Mouse (Mus musculus) fat pad, adult 2 months (tissue): Measurements from ENCODE around the gene Adat3.

Source experiments
- DNase-seq: peaks from one replicate; pipeline ENCODE4 v3.0.0-alpha.2; 2011; ENCODE audit warnings: low read depth, low spot score; ENCODE audit errors: extremely low read depth

Adat3 gene

DNA sequence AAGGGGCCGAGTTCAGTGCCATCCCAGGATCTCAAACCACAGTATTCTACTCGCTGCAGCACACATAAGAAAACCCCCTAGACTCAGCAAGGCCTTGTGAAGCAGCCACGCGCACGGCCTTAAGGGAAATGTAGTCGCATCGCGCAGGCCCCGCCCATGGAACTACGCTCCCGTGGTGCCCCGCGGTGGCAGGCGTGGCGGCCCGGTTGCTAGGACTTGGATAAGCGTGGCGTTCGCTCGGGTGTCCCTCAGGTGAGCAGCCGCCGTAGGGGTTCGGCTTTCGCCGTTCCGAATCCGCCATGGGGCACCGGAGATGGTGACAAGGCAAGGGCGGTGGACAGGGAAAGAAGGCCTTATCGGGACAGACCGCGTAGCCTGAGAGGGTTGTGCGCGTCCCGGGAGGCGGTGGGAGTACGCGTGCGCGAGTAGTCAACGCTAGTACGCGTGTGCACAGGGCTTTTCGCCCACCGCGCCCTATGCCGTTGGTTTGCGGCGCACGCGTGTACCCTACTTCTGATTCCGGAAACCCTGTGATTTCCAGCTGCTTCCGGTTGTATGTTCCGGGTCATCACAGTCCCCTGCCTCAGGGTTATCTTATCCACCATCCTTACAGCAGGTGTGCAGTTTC is at the start of gene Adat3, which contains the start of gene Scamp4:
Gene Adat3 (plus strand): TSS at position 183 of the 628 bp plus-strand sequence.
Gene Scamp4 (plus strand): TSS at position 175 of the 628 bp plus-strand sequence.
- no peak for DNase-seq

- DNase-seq: no peak
Observed at GRCm38 (mm10) chr10:80553575-80553974, 49.1 kb upstream of the Adat3 start.

GRCm38 (mm10) chr10:80553997-80554396 is 48.7 kb upstream of the Adat3 start:
- DNase-seq: no peak

- DNase-seq: no peak
Observed at GRCm38 (mm10) chr10:80557346-80557965, 45.2 kb upstream of the Adat3 start.

- DNase-seq: no peak
Observed at GRCm38 (mm10) chr10:80559431-80559830, 43.2 kb upstream of the Adat3 start.

- DNase-seq: no peak
Observed at GRCm38 (mm10) chr10:80560621-80561020, 42.1 kb upstream of the Adat3 start.

DNA sequence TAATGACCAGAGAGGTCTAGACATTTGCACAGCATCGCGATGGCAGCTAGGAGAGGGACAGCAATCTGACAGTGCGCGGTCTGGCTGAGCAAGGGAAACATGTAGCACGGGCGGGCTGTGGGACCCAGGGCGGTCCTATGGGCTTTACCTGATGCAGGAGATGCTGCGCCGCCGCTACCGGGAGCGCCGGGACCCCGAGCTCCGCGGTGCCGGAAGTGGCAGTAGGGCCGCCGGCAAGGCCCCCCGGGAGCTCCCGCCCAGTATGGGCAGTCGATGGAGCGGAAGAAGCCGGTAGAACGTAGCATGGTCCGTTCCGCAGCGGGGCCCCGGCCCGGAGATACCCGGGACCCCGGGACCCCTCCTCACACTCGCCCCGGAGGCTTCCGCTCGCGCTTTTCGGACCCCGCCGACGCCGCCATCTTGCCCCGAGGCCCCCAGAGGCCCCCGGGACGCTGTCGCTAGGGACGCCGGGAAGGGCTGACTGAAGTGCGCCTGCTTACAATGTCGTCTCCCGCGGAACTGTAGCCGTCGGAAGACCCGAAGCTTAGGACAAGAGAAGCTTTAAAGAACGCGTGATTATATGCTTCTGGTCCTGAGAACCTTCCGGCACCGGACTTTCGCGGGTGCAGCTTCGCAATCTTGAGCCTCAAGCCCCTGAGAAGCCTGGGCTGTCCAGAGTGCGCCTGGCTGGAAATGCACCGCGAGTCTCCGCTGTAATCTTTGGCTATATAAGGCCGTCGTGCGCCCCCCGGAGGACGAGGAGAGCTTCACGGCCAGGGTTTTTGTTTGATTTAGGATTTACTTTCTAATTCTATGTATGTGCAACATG is 41.4 kb upstream of the Adat3 start, which contains the start of gene Rexo1:
Gene Rexo1 (minus strand): TSS at position 445 of the 829 bp plus-strand sequence.
- peak; percentile 56 for DNase-seq

DNA sequence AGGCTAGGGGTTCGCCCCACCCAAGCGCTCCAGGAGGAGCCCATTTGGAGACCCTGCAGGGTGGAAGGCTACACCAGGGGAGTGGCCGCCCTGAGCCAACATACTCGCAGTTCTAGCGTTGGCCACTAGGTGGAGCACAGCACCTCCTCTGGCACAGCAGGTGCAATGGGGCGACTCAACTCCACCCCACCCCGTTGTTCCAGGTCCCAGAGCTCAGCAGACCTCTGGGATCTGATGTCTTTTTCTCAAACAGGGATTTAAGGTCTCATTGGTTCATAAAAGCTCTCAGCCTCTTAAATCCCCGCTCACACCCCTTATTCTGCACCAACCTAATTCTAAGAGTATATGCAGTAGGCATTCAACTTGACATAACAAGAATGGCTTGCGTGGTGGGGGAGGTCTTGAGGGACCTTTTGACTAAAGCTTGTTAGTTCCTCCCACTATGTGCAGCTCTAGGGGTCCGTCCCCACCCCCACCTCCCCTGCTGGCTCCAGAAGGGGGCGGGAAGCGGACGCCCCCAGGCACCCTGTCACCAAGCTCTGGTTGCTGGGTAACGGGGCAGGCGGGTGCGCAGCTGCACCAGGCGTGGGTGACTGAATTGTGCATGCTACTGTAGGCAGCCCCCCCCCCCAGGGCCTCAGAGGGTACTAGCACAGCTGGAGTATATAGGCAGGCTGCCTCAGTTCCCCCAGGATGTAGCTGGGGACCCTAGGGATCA is 36.1 kb upstream of the Adat3 start:
- no peak for DNase-seq

- no peak for DNase-seq
Observed at GRCm38 (mm10) chr10:80568876-80569275, 33.8 kb upstream of the Adat3 start.

DNA sequence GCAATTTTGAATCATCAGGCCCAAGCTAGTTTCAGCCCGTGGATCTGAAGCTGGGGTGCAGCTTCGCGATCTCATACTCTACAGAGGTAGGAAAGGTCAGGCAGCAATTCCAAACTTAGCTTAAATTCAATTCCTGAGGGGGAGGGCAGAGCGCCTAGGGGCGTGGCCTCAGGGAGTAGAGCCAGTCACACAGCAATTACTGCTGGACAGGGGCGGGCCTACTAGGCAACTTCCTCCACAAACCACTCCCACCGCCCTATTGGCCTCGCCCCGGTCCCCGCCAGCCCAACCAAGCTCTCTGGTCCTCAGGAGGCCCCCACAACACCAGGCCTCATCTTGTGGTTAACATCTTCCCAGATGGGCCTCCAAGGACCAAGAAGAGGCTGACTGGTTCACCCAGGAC is 33.0 kb upstream of the Adat3 start:
- no peak for DNase-seq

GRCm38 (mm10) chr10:80570419-80570818 is 32.3 kb upstream of the Adat3 start:
- no peak for DNase-seq

DNA sequence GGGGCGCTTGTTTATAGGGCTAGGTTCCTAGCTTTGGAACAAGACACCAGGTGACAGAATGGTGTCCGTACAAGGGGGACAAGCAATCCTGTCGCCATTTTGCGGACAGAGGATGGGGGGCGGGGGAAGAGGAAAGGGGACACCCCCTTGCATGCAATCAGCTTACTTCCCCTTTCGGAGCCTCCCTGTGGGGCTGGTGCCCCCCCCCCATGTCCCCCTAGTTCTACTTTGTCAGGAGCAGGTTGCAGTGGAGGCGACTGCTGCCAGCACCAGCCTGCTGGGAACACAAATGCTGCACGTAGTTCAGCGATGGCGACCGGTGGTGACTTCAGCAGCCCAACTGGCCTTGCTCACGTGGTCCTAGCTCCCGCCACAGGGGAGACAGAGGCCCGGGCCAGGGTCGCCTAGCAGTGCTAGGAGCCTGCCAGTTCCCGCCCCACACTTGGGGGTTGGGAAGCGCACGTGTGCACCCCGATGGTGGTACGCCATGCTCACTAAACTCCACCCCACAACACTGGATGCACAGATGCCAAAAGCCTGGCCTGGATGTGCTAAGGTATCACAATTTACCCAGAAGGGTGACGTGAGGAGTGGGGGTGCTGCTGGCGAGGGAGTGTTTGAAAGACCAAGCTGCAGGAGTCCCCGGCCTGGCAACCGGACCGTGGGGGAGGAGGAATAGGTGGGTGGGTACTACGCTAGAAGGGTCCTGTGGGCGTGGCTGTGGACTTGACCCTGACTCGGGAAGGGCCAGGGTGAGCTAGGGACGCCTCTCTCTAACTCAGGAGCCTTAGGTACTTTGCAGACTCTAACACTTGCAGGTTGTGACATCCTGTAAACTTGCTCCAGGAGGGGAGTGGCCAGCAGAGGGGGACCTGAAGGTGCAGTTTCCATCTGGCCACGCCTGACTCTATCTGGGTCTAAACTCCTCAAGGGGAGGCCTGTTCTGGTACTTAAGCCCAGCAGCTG is 31.5 kb upstream of the Adat3 start:
- no peak for DNase-seq

GRCm38 (mm10) chr10:80572477-80572876 is 30.2 kb upstream of the Adat3 start:
- no peak for DNase-seq

GRCm38 (mm10) chr10:80573944-80574343 is 28.7 kb upstream of the Adat3 start:
- no peak for DNase-seq

- no peak for DNase-seq
Observed at GRCm38 (mm10) chr10:80574896-80575295, 27.8 kb upstream of the Adat3 start.

- no peak for DNase-seq
Observed at GRCm38 (mm10) chr10:80575925-80576324, 26.8 kb upstream of the Adat3 start.

DNA sequence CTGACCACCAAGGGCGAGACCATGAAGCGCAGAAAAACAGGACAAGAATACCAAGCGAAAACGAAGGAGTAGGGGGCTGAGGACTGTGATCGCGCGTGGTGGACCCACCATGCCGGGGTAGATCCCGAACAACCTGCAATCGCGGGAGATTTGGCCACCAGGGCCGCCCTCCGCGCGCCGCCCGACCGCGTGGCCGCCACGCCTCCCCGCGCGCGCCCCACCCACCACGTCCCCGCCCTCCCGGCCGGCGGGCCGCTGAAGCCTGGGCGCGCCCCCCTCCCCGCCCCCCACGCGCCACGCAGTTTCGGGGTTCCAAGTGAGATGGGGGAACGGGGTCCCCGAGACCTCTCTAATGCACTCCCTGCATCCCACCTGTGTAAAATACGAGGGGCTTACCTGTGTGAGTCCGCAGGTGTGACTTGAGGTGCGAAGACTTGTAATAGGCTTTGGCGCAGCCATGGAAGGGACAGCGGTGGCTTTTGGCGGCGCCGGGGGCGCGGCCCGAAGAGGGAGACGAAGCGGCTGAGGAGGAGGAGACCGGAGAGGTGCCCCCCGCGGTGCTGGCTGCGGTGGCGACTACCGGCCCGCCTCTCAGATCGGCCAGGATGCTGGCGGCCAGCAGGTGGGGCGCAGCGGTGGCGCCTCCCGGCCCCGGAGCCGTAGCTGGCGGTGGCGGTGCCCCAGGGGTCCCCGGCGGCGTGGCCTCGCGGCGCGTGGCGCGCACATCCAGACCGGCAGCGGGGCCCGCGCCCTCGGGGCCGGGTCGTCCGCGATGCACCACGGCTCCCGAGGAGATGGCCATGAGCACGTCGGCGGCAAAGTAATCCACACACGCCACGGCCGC is 26.1 kb upstream of the Adat3 start:
- no peak for DNase-seq

DNA sequence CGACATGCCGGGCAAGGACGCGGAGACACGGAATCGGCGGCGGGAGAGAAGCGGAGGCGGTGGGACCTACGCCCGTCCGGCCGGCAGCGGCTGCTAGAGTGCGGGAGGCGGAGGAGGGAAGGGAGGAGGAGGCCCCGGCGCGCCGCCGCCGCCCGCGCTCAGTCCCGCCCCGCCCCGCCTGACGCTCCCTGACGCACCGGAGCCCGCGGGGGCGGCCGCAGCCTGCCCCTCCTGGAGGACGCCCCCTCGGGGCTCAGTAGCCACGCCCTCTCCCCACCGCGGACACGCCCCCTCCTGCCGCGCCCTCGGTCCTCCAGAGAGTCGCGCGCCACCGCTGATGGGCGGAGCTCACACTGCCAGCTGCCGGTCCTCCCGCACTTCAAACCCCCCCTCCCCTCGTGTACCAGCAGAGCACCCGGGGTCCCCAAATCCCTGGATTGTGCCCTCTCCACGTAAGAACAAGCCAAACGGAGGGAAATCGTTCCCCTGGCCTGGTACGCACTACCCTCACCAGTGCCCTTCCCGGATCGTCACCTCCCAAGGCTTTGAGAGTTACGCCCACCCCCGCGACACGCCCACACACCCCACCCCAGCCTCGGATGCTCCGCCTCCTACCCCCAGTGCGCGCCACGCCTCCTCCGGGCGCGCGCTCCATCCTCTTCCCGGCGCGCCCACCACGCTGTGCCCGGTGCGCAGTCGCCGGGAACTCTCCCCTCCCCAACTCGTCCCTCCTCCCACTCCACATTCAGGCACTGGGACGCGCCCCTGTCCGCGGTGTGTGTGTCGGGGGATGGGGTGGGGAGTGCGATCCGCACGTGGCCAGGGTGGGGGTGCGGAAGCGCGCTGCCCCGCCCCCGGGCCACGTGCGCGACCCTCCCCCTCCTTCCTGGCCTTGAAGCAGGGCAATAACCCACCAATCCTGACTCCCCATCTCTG is 25.2 kb upstream of the Adat3 start, which contains the start of gene Klf16:
Gene Klf16 (minus strand): TSS at position 127 of the 936 bp plus-strand sequence.
- DNase-seq: no peak
